Mouse (Mus musculus) bone marrow, adult 2 months (tissue): Measurements from ENCODE around the gene Flnc.

Experiments used
- CTCF ChIP-seq: fragments of 200-500 bp; IDR thresholded peaks from 2 replicates; pipeline ENCODE4 v1.5.1; 2011; ENCODE audit warnings: low read length, control low read depth; ENCODE audit not compliant: control insufficient read depth, insufficient read depth
- POLR2A ChIP-seq: fragments of 200-500 bp; IDR thresholded peaks from 2 replicates; pipeline ENCODE4 v1.6.1; 2011; ENCODE audit warnings: low read depth, mild to moderate bottlenecking, control low read depth, low read length, borderline replicate concordance; ENCODE audit not compliant: control insufficient read depth

GRCm38 (mm10) chr6:29485951-29486350 is 52.9 kb downstream of the Flnc start:
- TF ChIP-seq CTCF (no peak), POLR2A (no peak)
